Mouse (Mus musculus) urinary bladder, adult 18-20 months (tissue): ENCODE data around the gene Glyatl3.

Experiments used
- DNase-seq, 2 experiments: peaks; one replicate each; pipeline ENCODE4 v3.0.0; 2022; ENCODE audit warnings: low spot score in 2 of 2, mixed read lengths in 2 of 2

The Glyatl3 gene

DNA sequence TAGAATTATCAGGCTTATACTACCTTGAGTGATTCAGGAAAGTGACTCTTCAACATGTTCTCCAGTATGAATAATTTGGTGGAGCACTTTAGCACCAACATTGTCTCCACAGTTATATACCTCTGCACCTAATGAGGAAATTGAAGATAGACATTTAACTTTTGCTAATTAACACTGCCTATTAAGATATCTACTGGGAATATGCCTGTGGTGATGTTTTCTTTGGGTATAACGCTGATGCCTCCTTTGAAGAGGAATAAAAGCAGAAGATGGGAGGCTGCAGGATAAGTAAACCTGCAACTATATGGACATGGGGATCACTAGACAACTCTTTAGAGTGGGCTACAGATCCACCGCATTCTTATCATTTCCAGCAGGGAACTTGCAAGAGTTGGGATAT, at the start of gene Glyatl3:
Gene Glyatl3 (minus strand): TSS at position 101 of the 400 bp plus-strand sequence.
- DNase-seq, result no peak

DNA sequence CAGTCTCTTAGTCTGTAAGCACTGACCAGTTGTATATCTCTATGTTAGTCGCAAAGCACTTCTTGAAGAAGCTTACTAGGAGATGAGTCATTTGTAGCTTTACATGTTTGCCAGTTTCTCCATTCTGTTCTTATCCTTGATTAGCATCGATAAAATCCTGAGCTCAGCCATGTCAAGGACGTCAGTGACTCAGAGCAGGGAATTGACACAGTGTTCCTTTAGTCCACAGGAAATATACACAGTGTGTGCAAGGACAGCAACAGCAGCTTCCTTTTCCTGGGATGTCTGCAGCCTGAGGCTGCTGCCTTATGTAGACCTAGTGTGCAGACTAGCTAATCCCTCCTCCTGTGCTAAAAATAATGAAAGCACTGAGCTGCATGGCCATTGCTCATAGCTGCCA, 34.4 kb upstream of the Glyatl3 start:
- no peak for DNase-seq

DNA sequence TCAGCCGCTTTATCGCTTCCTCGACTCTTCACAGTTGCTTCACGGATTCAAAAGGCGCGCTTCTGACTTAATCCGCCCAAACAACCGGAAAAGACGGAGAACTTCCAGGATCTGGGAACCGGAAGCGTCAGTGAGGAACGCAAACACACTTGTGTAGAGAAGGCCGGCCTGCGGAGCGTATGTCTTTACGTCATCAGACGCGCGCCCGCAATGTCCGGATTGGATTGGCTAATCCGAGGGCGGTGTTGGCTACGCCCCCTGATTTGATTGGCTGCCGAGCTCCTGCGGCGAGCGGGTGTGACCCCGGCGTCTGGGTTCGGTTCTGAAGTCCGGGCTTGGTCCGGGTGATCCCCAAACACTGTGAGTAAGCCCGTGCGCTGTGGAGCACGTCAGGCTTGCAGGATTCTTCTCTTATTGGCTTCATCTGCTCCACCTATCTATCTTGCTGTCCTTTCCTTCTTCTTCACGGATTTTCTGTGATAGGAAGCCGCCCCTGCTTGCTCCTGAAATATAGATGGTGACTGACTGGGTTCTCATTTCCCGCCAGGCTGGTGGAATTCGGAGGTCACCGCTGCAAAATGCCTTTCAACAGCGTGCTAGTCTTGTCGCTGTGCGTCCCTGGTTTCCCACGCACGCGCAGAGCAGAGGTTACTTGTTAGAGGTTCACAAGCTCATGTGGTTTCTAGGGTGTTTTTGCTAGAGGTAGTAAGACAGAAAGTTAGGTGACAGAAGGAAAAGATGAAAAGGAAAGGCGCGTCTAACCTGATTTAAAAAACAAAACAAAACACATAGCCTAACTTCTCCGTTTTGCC, 20.5 kb upstream of the Glyatl3 start, which contains the start of the genes Mut and Cenpq:
Gene Mut (plus strand): TSS at position 266 of the 812 bp plus-strand sequence.
Gene Cenpq (minus strand): TSS at position 628 of the 812 bp plus-strand sequence.
- DNase-seq, result peak; percentile 94 to 97

DNA sequence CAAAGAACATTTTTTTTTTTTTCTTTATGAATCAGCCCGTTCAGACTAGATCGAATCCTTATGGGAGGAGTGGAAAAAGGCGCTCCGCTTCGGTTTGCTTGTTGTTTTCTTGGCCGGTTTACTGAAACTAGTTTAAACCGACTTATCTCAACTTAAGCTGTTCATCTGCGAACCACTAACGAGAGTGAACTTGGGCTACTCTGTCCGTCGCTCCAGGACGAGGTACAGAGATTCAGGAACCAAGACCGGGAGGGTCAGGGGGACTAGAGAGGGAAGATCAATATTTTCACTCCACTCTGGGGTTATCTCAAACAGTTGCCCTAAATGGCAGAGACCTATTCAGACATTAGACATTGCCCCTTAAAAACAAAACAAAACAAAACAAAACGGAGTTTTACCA, 19.8 kb upstream of the Glyatl3 start:
- DNase-seq, result no peak

DNA sequence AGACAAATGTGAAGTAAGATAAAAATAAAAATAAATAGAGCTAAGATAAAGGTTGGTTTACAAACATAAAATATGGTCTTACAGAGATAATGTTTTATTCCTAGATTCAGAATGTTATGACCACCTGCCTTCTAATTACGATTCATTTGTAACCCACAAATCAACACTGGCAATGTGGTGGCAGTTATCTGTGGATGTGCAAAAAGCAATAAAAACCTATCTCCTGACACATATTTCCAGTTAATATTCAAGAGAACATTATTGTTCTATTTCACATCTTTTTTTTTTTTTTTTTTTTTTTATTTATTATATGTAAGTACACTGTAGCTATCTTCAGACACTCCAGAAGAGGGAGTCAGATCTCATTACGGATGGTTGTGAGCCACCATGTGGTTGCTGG, 1.3 kb upstream of the Glyatl3 start:
- no peak for DNase-seq

DNA sequence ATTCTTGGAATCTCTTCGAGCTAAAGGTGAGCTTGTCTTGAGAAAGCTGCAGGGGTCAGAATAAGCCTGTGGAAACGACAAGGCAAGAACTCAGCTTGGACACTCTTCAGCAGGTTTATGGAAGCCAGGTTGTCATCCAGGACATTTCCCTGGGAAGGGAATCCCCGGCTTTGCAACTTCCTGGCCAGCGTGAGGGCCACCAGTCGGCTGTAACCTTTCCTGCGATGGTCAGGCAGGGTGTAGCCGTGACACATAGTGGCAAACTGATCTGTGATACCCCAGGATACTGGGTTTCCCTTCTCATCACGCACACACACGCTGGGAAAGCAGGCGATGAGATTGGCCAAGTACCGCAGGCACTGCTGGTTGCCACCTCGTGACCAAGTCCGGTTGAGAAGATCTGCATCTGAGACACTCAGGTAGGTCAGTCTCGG, 9.4 kb downstream of the Glyatl3 start:
- no peak for DNase-seq

DNA sequence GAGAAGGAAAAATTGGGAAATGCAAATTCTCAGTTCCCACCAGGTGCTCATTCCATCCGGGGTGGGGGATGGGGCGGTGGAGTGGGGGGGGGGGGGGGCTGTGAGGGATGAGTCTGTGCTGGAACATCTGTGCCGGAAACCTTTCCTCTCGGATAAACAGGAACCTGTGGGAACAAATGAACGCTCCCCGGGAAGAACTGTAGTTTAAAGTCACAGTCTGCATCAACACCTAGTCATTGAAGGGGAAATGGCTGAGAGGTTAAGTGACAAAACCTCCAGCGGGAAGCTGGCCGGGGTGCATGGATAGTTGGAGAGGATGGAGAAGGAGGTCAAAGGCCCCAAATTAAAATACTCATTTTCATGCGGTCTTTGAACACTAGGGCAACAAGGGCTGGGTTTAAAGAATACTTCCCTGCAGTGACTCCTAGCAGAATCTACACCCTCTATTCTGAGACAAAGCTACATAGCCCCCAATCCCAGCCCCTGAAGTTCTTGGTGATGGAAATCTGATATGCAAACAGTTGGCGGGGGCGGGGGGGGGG, 10.0 kb downstream of the Glyatl3 start:
- DNase-seq, result no peak

DNA sequence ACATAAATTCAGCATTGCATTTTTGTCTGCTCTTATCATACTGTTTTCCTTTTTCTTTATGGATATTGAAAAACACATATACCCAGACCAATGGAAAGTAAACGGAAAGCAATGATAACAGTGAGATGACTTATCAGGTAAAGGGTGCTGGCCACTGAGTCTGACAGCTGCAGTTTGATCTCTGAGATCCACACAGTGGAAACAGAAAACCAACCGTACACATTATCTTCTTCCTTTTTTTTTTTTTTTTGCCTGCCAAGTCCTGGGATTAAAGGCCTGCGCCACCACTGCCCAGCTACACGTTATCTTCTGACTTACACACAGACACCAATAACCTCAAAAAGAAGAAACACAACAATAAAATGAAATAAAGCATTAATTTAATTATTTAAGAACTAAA, 10.8 kb downstream of the Glyatl3 start:
- no peak for DNase-seq

DNA sequence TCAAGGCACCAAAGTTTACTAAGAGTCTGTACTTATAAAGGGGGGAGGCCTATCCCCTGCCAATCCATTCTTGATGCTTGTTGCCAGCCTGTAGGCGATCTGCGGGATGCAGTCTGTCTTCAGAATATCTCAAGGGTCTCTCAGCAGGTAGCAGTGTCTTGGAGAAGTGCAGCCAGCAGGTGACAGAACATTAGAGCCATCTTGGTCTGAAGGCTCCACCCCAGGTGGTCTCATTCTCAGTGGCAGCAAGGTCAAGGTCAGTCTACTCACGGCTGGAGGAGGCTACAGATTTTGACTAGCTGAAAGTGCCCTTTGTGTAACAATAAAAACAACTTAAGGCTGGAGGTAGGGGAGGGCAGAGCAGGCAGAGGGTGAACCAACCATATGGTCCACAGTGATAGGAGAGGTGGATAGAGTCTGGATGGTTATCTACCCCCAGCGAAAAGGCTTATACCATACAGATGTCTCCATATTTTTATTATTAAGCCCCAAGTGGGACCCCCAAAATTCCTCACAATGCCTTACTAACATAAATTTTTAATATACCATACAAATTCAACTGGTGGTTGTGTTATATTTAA, 14.3 kb downstream of the Glyatl3 start:
- no peak for DNase-seq

DNA sequence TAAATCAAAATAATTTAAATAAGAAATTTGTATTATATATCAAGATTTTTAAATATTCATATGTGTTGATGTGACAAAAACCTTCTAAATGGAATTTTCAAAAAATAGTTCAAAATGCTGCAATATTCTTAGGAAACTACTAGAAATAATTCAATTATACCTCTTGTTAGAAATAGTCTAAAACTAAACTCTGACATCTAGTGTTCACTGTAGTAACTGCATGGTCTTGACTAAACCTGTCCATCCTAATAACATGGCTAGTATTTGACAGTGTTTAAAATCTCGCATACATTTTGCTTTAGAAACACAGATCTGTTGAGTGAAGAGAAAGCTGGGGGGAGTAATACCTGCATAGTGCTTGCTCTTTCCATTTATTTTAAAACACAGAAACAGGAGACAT, 17.3 kb downstream of the Glyatl3 start:
- DNase-seq, result no peak

DNA sequence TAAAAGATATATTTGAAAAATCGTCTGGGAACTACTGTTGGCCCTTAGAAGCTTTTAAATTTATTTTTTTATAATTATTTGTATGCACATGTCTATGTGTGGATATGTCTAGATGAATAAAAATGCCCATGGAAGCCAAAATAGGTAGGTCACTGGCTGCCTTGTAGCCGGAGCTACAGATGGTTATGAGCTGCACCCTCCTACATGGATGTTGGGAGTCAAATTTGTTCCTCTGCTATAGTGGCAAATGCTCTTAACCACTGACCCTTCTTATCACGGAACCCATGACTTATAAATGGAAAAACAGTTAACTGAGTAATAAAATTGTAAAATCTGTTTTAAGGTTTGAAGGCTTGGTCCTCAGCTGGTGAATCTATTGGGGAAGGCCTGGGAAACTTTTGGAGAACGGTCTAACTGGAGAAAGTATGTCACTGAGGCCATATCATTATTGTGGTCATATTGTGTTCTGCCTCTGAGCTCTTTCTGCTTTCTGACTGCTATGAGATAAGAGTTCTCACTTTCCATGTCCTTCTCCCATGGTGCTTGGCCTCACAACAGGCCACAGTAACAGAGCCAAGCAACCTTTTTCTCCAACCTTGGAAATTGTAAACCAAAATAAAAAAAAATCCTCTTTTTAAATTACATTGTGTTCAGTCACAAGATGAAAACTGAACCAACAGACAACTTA, 26.2 kb downstream of the Glyatl3 start:
- no peak for DNase-seq

DNA sequence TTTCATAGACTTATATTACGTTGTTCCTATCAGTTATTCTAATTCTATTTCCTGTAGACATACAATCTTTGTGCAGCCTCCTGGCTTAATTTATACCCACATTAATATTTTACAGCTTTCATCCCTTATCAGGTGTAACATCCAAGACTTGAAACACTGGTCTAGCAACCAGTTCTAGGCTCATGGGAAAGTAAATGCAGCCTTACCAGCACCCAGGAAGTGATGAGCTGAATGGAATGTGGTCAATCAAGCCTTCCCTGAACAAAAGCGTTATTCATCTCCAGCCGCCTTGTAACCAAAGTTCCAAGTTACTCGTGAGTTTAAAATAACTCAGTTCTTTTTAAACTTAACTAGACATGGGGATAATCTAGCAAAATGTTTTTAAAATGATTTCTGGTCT, 29.0 kb downstream of the Glyatl3 start:
- DNase-seq, result peak in 1 of 2 experiments; percentile 48

DNA sequence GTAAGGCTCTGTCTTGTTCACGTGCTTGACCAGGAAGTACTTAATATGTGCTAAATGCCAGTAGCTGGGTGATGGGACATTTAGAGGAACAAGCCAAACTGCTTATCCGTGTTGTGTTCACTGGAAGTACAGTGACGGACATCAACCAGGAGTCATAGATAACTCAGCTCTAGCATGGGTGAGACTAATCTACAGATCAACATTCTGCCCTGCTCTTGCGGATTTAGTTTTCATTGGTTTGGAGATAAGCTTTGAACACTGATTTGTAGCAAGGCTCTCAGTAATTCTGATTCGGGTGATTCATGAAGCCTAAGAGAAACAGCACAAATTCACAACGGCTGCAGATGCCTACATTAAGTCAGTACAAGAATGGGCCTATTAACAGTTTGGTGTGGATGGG, 32.0 kb downstream of the Glyatl3 start:
- DNase-seq, result no peak

DNA sequence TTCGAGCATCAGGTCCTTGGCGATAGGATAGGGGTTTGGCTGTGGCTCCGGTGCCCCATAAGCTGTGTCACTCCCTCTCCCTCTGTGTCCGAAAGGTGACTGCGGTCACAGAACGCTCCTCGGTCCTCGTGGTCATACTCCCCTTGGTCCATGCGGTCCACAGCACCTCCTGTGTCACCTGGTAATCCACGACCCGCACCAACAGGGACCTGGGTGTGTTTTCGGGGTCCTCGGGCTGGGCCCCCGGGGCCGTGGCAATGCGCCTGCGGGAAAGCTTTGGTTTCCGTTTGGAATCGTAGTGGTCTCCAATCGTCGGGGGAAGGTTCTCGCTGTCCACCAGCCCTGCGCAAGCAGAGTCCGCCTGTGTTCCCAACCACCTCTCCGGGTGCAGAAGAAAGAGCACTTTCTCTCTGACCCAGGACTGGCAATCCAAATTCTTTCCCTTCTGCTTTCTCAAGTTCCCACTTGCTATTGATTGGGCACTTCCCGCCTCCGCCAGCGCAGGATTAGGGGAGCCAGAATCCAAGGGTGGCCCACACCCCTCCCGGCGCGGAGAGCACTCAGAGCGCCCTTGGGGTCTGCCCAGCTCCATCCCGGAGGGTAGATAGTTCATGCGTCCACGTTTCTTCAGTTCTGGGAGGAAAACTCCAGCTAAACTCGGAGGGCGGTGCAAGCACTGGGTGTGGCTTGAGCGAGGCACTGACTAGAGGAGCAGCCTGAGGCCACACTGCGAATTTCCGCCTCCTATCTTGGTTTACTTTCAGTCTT, 34.0 kb downstream of the Glyatl3 start, which contains the start of gene 9130008F23Rik:
Gene 9130008F23Rik (minus strand): TSS at position 636 of the 768 bp plus-strand sequence.
- peak; percentile 72 to 79 for DNase-seq

DNA sequence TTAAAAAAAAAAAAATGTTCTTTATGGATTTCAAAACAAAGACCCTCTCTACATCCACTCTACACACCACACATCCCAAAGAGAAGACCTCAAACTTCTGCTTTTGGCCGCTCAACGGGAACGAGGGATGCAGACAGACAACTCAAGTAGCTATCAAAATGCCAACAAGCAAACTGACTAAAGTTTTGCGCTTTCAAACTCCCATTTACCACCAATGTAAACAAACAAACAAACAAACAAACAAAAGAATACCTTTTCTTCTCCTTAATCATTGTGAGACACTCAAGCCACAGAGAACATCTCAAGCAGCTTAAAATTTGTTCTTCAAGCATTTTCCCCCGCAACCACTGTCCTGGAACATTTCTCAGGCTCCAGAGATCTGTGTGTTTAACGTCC, 34.6 kb downstream of the Glyatl3 start:
- no peak for DNase-seq

DNA sequence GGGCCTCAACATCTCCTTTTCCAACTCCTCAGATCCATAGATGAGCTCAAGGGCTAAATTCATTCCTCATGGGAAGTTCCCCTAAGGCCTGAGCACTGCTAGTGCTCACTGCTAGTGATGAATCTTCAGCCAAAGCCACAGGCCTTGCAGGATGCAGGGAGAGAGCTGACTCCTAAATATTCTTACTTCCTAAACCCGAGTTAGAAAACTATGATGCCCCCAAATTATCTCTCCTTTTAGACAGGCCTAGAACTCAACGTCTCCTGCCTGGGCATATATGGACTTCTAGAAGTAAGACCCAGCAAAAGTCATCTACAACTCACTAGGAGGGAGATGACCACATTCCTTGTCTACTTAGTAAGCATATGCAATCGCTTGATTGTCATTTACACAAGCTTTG, 36.4 kb downstream of the Glyatl3 start:
- DNase-seq, result no peak

DNA sequence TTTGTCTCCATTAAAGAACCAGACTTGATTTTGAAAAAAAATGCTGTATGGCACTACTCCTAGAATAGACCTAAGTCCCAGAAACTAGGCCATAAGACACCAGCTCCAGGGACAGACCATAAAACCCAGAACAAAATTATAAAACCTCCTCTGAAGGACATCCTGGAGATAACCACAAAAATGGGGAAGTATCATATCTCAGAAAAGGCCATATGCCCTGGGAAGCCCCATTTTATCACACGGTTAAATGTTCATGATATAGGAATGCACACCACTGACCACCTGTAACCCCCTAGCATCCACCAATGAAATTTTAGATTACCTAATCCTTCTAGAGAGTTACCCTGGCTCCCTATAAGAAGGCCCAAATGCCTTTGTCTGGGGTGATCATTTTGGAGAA, 38.6 kb downstream of the Glyatl3 start:
- no peak for DNase-seq

DNA sequence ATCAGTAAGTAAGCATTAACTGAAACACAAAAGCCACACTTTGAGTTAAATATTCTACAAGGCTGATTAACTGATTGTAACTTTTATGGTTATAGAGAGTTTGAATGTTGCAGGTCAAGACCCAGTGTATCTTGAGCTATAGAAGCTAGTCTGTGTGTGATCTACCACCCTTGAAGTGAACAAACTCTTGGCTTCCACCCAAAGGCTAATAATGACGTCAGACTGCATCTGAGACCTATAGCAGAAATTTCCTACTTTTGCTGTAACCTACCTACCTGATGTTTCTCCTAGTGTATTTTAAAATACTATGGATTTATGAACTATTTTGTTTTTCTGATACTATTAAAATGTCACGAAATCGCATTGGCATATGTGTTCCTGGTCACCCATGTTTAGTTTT, 39.4 kb downstream of the Glyatl3 start:
- DNase-seq, result no peak

DNA sequence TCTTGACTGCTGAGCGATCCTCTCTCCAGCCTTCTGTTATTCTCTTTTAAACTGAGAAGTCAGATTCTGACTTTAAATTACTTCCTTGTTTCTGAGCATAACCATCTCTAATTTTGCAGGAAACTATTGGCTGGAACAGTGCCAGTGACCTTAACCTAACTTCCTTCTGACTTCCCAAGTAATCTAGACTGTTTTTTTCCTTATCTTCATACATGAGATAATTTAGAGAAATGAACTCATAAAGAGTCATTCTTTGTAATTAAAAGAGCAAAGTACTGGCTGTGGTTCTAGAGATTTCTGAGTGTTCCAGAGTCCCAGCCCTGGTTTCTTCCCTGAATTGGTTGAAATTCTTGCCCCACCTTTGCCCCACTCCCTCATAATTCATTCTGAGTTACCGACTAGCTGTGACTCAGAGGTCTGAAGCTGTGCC, 40.6 kb downstream of the Glyatl3 start:
- DNase-seq, result peak in 1 of 2 experiments; percentile 47

DNA sequence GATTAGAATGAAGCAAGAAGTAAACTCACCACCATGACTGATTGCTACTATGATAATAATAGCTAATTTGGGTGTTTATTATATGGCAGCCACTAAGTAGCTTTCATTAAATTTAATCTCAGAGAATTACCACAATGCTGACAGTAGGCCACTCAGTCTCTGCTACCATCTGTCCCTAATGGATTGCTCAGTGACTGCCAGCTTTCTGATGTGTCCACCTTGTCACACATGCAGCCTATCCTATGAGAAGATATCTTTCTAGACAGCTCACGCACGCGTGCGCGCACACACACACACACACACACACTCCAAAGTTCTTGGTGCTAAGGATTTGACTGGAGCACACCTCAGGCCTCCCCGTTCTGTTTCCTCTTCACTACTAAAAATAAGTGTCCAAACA, 41.5 kb downstream of the Glyatl3 start:
- no peak for DNase-seq

DNA sequence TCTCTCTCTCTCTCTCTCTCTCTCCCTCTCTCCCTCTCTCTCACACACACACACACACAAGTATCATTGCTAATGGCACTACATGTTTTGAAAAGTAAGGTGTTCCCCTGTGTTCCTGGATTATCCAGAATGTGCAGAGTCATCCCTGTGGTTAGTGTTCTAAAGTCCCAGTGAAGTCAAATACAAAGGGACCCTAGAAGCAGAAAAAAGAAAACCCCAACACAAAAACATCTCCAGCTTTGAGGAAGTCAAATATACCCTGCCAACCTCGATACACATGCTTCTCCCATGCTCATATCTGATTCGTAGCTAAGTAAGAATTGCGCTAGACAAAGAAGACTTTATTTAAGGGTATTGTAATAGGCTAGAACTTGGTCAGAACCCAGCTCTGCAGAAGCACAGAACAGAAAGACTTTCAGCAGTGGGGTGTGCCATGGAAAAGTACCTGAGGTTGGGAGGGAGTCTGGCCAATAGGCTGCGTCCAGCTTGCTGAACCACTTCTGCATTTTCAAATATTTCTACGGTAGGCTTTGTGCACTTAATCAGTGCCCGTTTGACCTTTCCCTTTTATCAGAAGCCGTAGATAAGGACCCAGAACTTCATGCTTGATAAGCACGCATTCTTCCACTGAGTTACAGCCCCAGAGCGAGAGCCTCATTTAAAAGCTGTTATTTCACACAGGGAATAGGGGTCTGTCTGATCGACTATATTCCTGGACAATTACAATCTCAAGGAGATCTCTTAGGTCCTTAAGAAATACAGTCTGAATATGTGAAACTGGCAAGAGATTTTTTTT, 45.0 kb downstream of the Glyatl3 start:
- DNase-seq, result peak in 1 of 2 experiments; percentile 57
